Mouse (Mus musculus) megakaryocyte, adult 5-6 weeks (primary cell): ENCODE results near the gene Supt20. TPM values are rescaled to one million over a fixed set of nuclear protein-coding genes. Genes with fewer than 3 reads are reported as not detected.
"Not testable (repeated sequence)": the region's sequence is repeated elsewhere in the genome, so short reads cannot be mapped to it uniquely, and the experiment has no call there.

ENCODE experiments used
- ATAC-seq: 2 replicates; pipeline ENCODE4 v1.8.0; 2016; ENCODE audit warnings: mild to moderate bottlenecking, inconsistent platforms; ENCODE audit not compliant: poor library complexity, severe bottlenecking
- total RNA-seq, 2 experiments: library from RNA; stranded (forward) in 1 of 2; stranded (reverse) in 1 of 2; fragments of 153-499, 151-499 nt in 1 of 2; fragments of 221-1000, 200-1000 nt in 1 of 2; gene quantifications; 2 replicates each; pipeline versions ENCODE4 v1.2.3 to v1.2.4; 2015 to 2017

Gene Supt20
- total RNA-seq, 2 experiments from 2014 or later = 40.6 to 66.0 TPM

DNA sequence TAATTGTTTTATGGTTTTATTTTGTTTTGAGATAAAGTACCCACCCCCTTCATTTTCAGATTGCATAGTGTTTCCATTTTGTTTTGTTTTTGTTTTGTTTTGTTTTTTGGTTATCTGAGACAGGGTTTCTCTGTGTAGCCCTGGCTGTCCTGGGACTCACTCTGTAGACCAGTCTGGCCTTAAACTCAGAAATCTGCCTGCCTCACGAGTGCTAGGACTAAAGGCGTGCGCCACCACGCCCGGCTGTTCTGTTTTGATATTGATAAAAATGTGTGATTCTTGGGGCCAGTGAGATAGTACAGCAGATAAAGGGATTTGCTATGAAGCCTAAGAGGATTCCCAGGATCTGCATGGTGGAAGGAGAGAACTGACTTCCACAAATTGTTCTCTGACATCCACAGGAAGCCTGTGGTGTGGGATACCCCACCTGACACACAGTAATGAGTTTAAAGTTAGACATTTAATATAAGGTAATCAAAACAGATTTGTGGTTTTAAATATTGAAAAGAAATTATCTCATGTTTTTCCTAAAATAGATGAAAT lies 7.2 kb downstream of the Supt20 start:
- ATAC-seq = no peak

DNA sequence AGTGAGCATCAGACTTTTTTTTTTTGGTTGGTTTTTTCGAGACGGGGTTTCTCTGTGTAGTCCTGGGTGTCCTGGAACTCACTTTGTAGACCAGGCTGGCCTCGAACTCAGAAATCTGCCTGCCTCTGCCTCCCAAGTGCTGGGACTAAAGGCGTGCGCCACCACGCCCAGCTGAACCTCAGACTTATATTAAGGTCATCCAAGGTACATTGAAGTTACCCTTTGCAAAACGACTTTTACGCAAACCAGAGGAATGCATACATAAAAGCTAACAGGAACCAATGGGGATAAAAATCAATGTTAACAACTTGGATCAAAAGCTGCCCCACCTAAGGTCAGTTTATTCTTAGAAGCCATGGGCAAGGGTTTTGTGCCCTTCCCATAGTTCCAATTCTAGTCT lies 11.5 kb downstream of the Supt20 start:
- not testable (repeated sequence) for ATAC-seq

DNA sequence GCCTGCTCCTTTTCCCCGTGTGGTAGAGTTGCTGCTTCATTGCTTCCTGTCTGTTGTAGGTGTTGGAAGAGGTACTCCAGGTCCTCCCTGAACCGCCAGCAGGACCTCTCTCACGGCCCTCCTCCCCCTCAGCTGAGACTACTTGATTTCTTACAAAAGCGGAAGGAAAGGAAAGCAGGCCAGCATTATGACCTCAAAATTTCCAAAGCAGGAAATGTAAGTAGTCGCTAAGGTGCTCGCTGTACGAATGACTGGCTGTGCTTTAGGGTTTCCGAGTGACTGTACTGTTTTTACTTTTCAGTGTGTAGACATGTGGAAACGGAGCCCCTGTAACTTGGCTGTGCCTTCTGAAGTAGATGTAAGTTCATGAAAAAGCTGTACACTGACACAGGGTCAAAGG lies 16.4 kb downstream of the Supt20 start:
- ATAC-seq = peak; percentile 95

DNA sequence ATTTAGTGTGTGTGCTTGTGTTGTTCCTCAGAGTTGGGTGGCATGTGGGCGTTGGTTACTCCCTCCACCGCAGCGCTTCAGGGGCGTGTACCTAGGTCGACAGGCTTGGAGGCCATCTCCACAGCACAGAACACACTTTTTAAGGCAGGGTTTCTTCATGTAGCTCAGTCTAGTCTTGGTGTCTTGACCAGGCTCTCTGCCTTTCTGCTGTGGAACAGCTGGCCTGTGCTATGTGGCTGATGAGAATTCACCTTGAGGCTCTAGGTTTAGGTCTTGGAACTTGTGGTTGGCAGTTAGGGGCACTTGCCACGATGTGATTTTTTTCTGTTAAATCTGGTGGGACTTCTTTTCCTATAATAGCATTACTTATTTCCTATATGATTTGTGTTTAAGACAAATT lies 21.6 kb downstream of the Supt20 start, which contains the start of gene Gm21958:
Gm21958 (minus strand) TSS at position 101 of the 400 bp plus-strand sequence.
- no peak for ATAC-seq

DNA sequence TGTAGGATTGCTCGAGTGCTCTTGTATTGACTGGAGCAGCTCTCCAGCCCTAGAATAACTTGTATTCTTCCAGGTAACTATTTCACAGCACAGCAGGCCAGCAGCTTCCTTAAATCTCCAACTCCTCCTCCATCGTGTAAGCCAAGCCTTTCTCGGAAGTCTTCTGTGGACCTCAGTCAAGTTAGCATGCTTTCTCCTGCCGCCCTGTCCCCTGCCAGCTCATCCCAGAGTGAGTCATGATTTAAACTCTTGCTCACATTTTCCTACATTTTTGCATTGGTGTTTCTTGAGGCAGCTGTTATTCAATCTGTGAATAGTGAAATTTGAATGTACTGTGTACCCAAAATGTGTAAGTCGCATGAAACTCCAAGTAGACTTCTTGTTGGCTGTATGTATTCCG lies 22.9 kb downstream of the Supt20 start:
- no peak for ATAC-seq

DNA sequence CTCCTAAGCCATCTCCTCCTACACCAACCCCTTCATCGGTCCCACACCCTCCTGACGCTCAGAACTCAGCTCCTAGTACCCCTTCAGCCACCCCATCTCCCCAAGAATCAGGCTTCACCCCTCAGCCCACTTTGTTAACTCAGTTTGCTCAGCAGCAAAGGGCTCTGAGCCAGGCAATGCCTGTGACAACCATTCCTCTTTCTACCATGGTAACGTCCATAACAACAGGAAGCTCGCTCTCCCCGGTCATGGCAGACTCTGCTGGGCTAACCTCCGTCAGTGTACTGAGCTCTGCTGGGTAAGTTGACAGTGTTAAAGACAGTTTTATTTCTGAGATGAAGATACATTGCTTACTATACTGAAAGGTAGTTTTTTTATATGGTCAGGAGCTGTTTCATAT lies 24.7 kb downstream of the Supt20 start:
- ATAC-seq = no peak

DNA sequence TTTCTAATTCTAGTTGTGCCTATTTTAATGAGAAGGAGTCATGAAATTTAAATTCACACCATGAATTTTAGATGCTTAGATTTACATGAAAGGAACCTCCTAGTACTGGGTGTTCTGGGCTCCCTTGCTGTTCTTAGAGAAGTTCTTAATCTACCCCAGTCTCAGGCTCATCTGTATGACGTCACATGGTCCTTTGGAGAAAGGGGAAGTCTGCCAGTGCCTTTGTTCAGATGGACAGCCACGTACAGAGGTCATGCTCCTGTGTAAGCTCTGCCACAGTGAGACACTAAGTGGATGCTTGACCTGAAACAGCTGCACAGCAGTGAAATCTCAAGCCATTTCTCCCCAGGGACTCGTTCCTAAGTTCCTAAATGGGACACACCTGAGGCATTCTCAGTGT lies 26.3 kb downstream of the Supt20 start:
- peak; percentile 97 for ATAC-seq

DNA sequence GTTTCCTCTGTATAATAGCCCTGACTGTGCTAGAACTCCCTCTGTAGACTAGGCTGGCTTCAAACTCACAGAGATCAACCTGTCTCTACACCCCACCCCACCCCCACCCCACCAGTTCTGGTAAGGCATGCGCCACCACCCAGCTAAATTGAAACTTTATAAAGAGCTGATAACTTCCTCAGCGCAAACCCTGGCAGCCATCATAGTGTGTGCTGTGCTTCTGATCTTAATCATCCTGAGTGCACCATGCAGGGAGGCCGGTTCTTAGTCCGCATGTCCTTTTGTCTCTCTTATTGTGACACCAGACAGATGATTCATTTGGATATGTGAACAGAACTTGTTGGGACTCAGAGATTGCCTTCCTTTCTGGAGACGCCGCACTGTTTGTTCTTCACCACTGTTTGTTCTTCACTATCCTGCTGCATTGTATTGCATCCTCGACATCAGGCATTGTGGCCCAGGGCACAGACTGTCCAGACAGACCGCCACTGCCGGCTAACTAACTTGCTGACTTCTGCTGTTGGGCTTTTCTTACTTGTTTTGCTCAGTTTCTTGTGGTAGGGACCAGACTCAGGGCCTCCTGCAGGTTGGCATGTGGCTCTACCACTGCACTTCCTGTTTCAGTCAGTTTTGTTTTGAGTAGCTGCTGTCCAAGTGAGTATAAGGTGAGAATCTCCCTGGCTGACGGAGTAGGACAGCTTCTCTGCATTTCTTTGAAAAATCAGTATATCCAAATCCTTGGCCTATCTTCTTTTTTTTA lies 31.3 kb downstream of the Supt20 start:
- peak; percentile 95 for ATAC-seq

DNA sequence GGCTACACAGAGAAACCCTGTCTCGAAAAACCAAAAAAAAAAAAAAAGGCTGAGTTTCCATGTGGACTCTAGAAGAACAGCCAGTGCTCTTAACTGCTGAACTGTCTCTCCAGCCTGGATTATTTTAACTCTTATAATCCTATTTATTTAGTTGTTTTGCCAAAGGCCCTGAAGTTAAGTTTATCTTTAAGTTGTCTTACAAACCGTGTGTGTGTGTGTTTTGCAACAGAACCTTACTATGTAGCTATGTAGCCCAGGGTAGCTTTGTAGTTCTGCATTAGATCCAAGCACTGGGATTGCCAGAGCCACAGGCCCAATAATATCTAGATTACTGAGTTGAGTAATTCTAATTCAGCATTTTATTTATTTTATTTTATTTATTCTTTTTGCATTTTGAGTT lies 32.7 kb downstream of the Supt20 start:
- ATAC-seq = no peak

DNA sequence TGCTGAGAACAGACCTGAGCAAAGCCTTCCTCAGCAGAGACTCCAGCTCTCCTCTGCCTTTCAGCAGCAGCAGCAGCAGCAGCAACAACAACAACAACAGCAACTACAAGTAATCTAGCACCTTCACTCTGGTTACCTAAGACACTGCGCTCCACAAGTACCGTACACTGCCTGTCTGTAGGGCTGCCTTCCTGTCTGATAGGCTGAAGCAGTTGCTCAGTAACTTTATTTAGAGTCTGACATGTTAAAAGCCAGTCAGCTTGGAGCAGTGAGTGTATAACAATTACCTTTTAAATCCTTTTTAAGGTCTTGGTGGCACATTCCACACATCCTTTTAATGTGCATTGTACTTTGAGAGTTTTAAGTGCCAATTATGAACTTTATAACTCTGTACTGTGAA lies 35.0 kb downstream of the Supt20 start:
- ATAC-seq = no peak

DNA sequence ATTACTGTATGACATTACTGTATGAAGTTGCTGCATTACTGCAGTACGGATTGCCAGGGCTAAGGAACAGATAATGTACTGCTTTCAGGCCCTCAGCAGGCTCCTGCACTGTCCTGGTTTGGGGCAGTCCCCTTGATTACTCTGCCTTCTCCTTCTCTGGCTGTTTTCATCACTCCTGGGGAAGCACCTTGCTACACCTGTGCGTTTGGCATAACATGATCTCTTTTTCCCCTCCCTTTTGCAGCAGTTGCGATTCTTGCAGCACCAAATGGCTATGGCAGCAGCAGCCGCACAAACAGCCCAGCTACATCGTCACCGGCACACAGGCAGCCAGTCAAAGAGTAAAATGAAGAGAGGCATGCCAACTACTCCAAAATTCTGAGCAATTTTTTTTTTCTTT lies 35.5 kb downstream of the Supt20 start:
- no peak for ATAC-seq

DNA sequence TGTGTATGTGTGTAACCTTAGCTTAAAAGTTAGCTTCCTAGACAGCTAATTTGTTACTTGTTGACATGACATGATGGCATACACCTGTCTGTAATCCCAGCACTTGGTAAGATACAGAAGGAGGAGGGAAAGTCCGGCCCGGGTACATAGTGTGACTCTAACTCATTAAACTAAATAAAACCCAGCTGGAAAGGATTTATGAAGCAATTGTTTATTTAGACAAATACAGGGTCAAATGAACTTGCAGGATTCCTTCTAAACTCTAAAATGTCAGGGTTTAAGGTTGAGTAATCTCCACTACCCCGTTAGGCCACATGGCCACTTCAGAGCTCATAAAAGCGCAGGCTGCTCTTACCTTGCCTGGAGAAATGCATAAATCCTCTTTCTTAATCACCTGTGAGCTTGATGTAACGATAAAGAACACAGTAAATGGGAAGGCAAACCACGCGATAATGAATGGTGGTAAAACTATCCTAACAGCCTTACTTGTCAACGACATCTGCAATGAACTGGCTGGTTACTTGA lies 39.1 kb downstream of the Supt20 start:
- ATAC-seq = no peak

DNA sequence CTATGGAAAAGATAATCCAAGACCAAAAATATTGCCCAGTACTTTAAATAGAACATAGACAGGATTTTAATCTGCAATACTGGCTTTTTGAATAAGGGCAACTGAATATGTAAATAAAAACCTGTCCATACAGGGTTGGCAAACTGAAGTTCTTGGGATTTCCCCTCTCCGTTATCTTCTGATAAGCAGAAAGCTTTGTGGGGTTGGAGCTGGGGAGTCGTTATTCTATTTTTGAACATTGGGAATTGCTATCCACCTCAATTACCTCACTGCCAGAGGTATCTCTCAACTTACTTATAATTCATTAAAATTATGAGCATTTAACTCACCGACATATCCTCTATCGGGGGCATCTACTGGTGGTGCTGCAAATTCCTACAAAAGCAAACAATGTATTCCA lies 39.8 kb downstream of the Supt20 start:
- no peak for ATAC-seq

DNA sequence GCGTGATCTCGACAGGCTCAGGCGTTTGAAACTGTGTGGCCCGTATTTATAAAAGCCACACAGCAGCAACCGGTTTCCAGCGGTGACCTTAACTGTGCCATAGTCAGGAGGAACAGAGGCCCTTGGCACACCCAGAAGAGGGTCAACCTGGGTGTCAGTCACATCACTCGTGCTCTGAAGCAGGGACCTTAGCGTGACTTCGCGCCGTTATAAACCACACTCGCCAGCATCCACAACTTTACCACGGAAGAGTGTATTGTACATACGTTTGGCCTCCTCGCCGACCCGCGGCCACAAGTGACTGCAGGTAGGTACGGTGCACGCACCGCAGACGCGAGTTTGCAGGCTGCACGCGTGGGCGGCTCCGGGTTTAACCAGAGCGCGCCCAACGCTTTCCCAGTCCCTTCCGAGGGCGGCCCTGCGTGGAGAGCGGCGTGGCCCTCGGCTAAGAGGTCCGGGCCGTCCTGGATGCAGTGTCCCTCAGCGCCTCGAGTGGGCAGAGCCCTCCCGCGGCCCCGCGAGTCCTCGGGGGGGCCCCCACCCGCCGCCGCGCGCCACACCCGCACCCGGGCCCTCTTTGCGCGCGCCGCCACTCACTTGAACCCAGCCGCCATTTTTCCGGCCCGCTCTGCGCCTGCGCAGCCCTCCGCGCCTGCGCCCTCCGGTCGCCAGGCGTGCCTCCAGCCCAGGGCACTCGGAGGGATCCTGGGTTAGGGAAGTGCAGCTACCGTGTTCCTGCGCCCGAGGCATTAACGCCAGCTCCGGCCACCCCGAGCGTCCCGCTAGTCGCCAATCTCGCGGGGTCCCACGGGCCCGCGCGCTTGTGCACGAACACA lies 42.0 kb downstream of the Supt20 start:
- ATAC-seq = peak; percentile 78

DNA sequence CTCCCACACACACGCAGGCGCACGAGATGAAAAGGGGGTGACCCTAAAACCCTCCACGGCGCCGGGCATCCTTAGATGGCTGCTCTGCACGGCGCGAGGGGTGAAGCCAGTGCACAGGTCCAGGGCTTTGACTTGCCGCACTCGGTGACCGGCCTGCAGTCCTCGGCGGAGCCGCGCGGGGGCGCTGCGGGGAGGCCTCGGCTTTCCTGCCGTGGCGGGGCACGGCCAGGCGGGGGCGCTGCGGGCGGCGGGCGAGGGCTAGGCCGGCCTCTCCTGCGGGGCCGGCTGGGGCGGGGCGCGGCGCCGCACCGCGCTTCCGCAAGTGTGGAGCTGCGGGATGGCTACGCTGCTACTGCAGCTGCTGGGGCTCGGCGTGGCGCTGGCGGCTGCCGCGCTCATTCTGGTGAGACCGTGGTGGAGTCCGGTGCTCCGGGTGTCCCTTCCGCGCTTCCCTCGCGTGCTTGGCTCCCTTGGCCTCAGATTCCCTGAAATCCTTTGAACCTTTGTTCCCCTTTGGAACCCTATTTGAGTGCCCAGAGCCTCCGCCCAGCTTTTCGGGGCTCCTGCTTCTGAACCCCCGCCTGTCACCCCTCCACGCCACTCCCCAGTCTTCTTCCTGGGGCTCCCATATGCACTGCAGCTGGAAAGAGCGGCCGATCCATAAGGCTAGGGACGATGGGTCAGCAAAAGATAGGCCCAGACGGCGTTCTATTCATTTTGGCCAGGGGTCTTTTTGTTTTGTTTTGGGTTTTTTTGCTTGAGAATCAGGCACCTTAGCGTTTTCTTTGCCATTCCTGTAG lies 42.8 kb downstream of the Supt20 start, which contains the start of the genes Exosc8 and Alg5:
Exosc8 (minus strand) TSS at position 147 of the 800 bp plus-strand sequence.
Alg5 (plus strand) TSS at position 293 of the 800 bp plus-strand sequence.
- ATAC-seq = peak; percentile 85

DNA sequence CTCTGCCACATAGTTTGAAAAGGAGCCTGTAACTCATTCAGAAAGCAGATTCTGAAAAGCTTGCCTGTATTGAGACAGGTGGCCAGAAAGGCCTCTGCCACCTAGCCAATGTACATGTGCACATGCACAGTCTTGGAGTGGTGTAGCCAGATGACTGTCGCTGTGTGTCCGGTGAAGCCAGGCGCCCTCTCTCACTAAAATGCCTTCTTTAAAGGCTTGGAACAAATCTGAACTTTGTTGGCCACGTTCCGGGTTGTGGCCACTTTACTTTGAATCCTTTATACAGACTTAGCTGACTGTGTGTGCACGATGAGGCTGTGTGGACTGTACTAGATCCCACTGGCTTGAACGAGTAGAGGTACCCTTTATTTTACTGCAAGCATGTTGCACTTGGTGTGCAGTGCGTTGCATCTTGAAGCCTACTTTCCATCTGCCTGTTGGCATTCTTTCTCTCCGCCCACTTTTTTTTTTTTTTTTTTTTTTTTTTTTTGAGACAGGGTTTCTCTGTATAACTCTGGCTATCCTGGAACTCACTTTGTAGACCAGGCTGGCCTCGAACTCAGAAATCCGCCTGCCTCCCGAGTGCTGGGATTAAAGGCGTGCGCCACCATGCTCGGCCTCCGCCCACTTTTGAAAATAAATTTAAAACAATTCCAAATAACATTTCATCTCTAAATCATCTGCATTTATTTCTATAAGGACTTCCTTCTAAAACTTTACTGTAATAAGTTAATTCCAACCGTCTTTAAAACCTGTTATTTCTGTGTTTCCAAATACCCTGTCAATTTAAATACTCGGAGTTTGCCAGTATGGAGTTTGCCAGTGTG lies 43.7 kb downstream of the Supt20 start:
- ATAC-seq = no peak

DNA sequence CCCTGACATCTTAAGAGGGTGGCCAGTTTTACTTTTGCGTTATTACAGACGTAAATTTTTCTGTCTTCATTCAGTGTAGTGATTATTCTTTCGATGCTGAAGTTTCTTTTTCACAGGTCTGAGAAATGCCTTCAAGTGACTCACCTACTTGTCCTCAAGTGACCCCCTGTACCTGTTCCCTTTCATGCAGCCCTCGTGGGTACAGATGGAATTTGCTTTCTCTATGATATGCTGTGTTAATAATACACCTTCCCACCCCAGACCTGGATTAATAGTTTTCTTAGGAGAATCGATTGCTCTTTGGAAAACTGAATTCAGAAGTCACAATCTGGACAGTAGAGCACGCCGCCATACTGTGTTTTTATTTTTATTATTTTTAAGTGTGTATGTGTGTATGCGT lies 44.7 kb downstream of the Supt20 start:
- no peak for ATAC-seq

DNA sequence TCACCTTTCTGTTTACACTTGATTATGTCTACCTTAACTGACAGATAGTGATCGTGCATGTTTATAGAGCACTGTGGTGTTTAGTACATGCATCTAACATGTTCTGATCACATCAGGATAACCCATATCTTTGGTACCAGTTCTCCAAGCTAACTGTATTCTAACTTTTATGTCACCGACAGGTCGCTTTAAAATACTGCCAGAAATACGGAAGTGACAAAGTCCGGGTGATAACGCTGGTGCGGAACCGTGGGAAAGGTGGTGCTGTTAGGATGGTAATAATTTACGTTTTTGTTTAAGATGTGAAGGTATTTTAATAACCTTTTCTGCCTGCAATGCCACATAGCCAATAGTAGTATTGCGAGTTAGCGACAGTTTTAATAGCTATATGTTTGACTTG lies 49.4 kb downstream of the Supt20 start:
- ATAC-seq = no peak

DNA sequence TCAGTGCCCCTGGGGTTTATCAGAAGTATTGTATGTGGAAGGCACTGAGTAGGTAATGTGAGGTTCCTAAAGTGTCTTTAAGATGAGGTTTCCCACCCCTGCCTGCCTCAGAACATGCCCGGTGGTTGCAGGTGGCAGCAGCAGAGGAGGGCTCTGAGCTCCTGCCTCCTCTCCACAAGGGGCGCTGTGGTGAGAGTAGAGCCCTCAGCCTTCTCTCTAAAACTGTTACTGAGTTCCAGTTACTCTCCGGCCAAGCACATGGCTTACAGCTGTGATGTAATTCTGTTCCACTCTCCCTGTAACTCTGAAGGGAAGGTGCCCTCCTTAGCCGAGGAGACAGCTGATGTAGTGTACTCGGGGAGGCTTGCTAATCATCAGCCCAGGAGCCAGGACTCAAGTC lies 53.2 kb downstream of the Supt20 start:
- ATAC-seq = peak; percentile 63

DNA sequence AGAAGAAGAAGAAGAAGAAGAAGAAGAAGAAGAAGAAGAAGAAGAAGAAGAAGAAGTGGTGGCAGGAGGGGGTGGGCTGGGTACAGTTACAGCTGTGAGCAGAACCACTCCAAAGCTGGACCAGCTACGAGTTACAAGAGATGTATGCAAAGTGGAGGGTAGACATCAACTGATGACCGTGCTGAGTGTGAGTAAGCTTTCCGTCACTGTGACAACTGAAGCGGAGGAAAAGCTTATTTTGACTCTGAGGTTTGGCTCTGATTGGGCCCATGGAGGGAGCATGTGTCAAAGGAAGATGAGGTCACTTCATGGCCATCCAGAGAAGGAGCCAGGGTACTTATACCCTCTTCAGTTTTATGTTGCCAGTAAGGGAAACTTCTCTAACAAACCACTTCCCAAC lies 60.8 kb downstream of the Supt20 start:
- ATAC-seq = no peak
